In genomic region chr5:31947185-31947584, GRCm38 (mm10) we compare ENCODE assay signal across 12 mouse cellular contexts.
DNase-seq lines count a peak whose midpoint lies in the region; ATAC-seq and TF ChIP-seq lines count a peak whose summit lies in the region.
"Had no signal": no experiment of that assay in that cellular context is flagged by ENCODE, and none has a peak within 500 bp of the region (broad histone marks: within the 10 kb centered on the region; RNA-seq: fewer than 3 reads in every experiment).

No protein-coding gene starts in this region.

- TF ChIP-seq POLR2A in heart, adult 2 months (IDR thresholded peaks at IDR 0.05; ENCODE audit: insufficient read depth, low read depth, low read length) = no peak
- no peak for TF ChIP-seq POLR2A in lung, adult 2 months (IDR thresholded peaks at IDR 0.05; ENCODE audit: borderline replicate concordance, extremely low read depth, low read depth, low read length)

- no peaks in the 10 kb centered on the region for H3K27me3 ChIP-seq in heart, adult 2 months (ENCODE audit: control insufficient read depth, insufficient read depth, low read length)
- no peaks in the 10 kb centered on the region for H3K27me3 ChIP-seq in heart, embryonic 11.5 days (ENCODE audit: control insufficient read depth, insufficient read depth, low read length)
- no peaks in the 10 kb centered on the region for H3K27me3 ChIP-seq in lung, postnatal 0 days (replicated peaks; ENCODE audit: insufficient read depth, low read length)
- no peaks in the 10 kb centered on the region for H3K27me3 ChIP-seq in heart, postnatal 0 days (ENCODE audit: control insufficient read depth, insufficient read depth, low read length)
- no peaks in the 10 kb centered on the region for H3K27me3 ChIP-seq in stomach, embryonic 16.5 days (ENCODE audit: control insufficient read depth, insufficient read depth, low read length)
- H3K27me3 ChIP-seq: forebrain, embryonic 12.5 days had no signal

- intact Hi-C loops in heart, adult 2 months (cut with DNase I) = no loop called here

- H3K9ac ChIP-seq in heart, adult 2 months (ENCODE audit: low read depth, low read length) = no peak overlapping the region
- no peak overlapping the region for H3K9ac ChIP-seq in heart, embryonic 11.5 days (ENCODE audit: low read depth, low read length)
- no peak overlapping the region for H3K9ac ChIP-seq in lung, postnatal 0 days (replicated peaks; ENCODE audit: low read depth)
- H3K9ac ChIP-seq in heart, postnatal 0 days (replicated peaks; ENCODE audit: low read depth, low read length) = no peak overlapping the region
- H3K9ac ChIP-seq in stomach, embryonic 16.5 days (ENCODE audit: low read length) = no peak overlapping the region
- H3K9ac ChIP-seq: forebrain, embryonic 12.5 days had no signal

- no peaks in the 10 kb centered on the region for H3K9me3 ChIP-seq in heart, embryonic 11.5 days (replicated peaks; ENCODE audit: control insufficient read depth, low read length)
- no peaks in the 10 kb centered on the region for H3K9me3 ChIP-seq in lung, postnatal 0 days (ENCODE audit: low read length)
- H3K9me3 ChIP-seq in heart, postnatal 0 days (replicated peaks; ENCODE audit: control insufficient read depth, low read length) = no peaks in the 10 kb centered on the region
- H3K9me3 ChIP-seq in stomach, embryonic 16.5 days (replicated peaks; ENCODE audit: control insufficient read depth, low read length) = no peaks in the 10 kb centered on the region
- H3K9me3 ChIP-seq: forebrain, embryonic 12.5 days had no signal

- no peaks in the 10 kb centered on the region; the same call in 1 of the 2 replicates for H3K36me3 ChIP-seq in heart, adult 2 months (ENCODE audit: control insufficient read depth, insufficient read depth, low read length)
- H3K36me3 ChIP-seq in heart, embryonic 11.5 days (ENCODE audit: control insufficient read depth, insufficient read depth, low read length) = no peaks in the 10 kb centered on the region
- no peaks in the 10 kb centered on the region for H3K36me3 ChIP-seq in lung, postnatal 0 days (ENCODE audit: insufficient read depth, low read length)
- H3K36me3 ChIP-seq in heart, postnatal 0 days (replicated peaks; ENCODE audit: control insufficient read depth, insufficient read depth, low read length) = no peaks in the 10 kb centered on the region
- H3K36me3 ChIP-seq in stomach, embryonic 16.5 days (ENCODE audit: control insufficient read depth, insufficient read depth, low read length) = no peaks in the 10 kb centered on the region
- H3K36me3 ChIP-seq: forebrain, embryonic 12.5 days had no signal

- H3K4me2 ChIP-seq in heart, embryonic 11.5 days = no peak overlapping the region
- H3K4me2 ChIP-seq in lung, postnatal 0 days (replicated peaks; ENCODE audit: low read depth, low read length) = no peak overlapping the region
- no peak overlapping the region for H3K4me2 ChIP-seq in heart, postnatal 0 days (ENCODE audit: low read depth, low read length)
- H3K4me2 ChIP-seq in stomach, embryonic 16.5 days (ENCODE audit: low read depth, low read length) = no peak overlapping the region
- H3K4me2 ChIP-seq: forebrain, embryonic 12.5 days had no signal

- peak in 1 of 2 experiments; percentile 30 for DNase-seq in heart, adult 2 months
- no peak for DNase-seq in lung, postnatal 0 days (ENCODE audit: low spot score)
- no peak for DNase-seq in lung, adult 2 months
- DNase-seq in heart, postnatal 0 days (ENCODE audit: low spot score) = no peak
- no peak for DNase-seq in layer of hippocampus, adult 11-12 months (ENCODE audit: low spot score)
- no peak for DNase-seq in layer of hippocampus, adult 9-10 months (ENCODE audit: low spot score)
- DNase-seq: cerebellum, postnatal 25 days; kidney, postnatal 36 days; liver had no signal

- H3K27ac ChIP-seq in heart, adult 2 months = no peak overlapping the region
- no peak overlapping the region for H3K27ac ChIP-seq in heart, embryonic 11.5 days (ENCODE audit: low read depth, low read length)
- no peak overlapping the region for H3K27ac ChIP-seq in lung, postnatal 0 days (ENCODE audit: low read length)
- no peak overlapping the region for H3K27ac ChIP-seq in heart, postnatal 0 days (ENCODE audit: low read depth)
- H3K27ac ChIP-seq in stomach, embryonic 16.5 days (ENCODE audit: low read length) = peak overlapping the region; percentile 62
- H3K27ac ChIP-seq: forebrain, embryonic 12.5 days had no signal

- no peak for ATAC-seq in heart, embryonic 11.5 days (replicated peaks; ENCODE audit: insufficient number of reproducible peaks, low FRiP score, low TSS enrichment)
- ATAC-seq in lung, postnatal 0 days = no peak
- no peak for ATAC-seq in heart, postnatal 0 days (ENCODE audit: insufficient read depth, low read depth)
- no peak for ATAC-seq in stomach, embryonic 16.5 days (ENCODE audit: insufficient read depth, low FRiP score)

- H3K79me2 ChIP-seq in heart, adult 2 months (replicated peaks; ENCODE audit: control insufficient read depth, insufficient read depth, low read length) = no peaks in the 10 kb centered on the region

- H3K4me3 ChIP-seq in heart, adult 2 months = no peak overlapping the region
- H3K4me3 ChIP-seq in heart, embryonic 11.5 days (ENCODE audit: low read depth, low read length) = no peak overlapping the region
- H3K4me3 ChIP-seq in lung, postnatal 0 days (ENCODE audit: low read depth, low read length) = no peak overlapping the region
- no peak overlapping the region for H3K4me3 ChIP-seq in lung, adult 2 months (replicated peaks; ENCODE audit: extremely low read depth, low read depth, low read length)
- no peak overlapping the region for H3K4me3 ChIP-seq in heart, postnatal 0 days (ENCODE audit: low read depth, low read length)
- H3K4me3 ChIP-seq in stomach, embryonic 16.5 days (replicated peaks; ENCODE audit: low read length) = no peak overlapping the region
- H3K4me3 ChIP-seq: forebrain, embryonic 12.5 days had no signal

- H3K4me1 ChIP-seq in heart, adult 2 months (ENCODE audit: control insufficient read depth, insufficient read depth, low read length) = peaks cover 3% of the 10 kb centered on the region
- H3K4me1 ChIP-seq in heart, embryonic 11.5 days (ENCODE audit: control insufficient read depth, insufficient read depth, low read length) = no peaks in the 10 kb centered on the region
- no peaks in the 10 kb centered on the region for H3K4me1 ChIP-seq in lung, postnatal 0 days (ENCODE audit: insufficient read depth, low read depth, low read length)
- H3K4me1 ChIP-seq in lung, adult 2 months (ENCODE audit: control insufficient read depth, insufficient read depth, low read length) = no peaks in the 10 kb centered on the region
- no peaks in the 10 kb centered on the region for H3K4me1 ChIP-seq in heart, postnatal 0 days (ENCODE audit: control insufficient read depth, insufficient read depth)
- H3K4me1 ChIP-seq in stomach, embryonic 16.5 days (ENCODE audit: control insufficient read depth, insufficient read depth, low read length) = peaks cover 11% of the 10 kb centered on the region
- H3K4me1 ChIP-seq: forebrain, embryonic 12.5 days had no signal

- 65% methylated on average over 4 of the region's 4 CpGs for WGBS in heart, adult 2 months
- WGBS in heart, embryonic 11.5 days (ENCODE audit: insufficient replicate concordance) = 66% methylated on average over 4 of the region's 4 CpGs
- 43% methylated on average over 4 of the region's 4 CpGs for WGBS in lung, postnatal 0 days
- WGBS in lung, adult 2 months = 55% methylated on average over 4 of the region's 4 CpGs
- WGBS in heart, postnatal 0 days = 60% methylated on average over 4 of the region's 4 CpGs
- 25% methylated on average over 4 of the region's 4 CpGs for WGBS in stomach, embryonic 16.5 days

- TF ChIP-seq CTCF in heart, adult 2 months (IDR thresholded peaks at IDR 0.05) = peak; percentile 32; the same call in 1 of the 2 replicates
- peak; percentile 27; the same call in 1 of the 2 replicates for TF ChIP-seq CTCF in lung, postnatal 0 days (IDR thresholded peaks at IDR 0.05)
- TF ChIP-seq CTCF in lung, adult 2 months (IDR thresholded peaks at IDR 0.05; ENCODE audit: insufficient read depth, low read length) = no peak
- TF ChIP-seq CTCF in heart, postnatal 0 days (IDR thresholded peaks at IDR 0.05; ENCODE audit: low read depth) = 0 out of 2 replicates have a peak, but pooled peaks have one; percentile 12

- 0 out of 2 replicates have a peak, but pooled peaks have one; percentile 24 for TF ChIP-seq EP300 in heart, adult 2 months (IDR thresholded peaks at IDR 0.05; ENCODE audit: insufficient read depth, low read depth, low read length)
- no peak for TF ChIP-seq EP300 in lung, postnatal 0 days (IDR thresholded peaks at IDR 0.05)
- TF ChIP-seq EP300 in heart, postnatal 0 days (IDR thresholded peaks at IDR 0.05; ENCODE audit: low read depth) = no peak
